Mouse (Mus musculus) neutrophil, adult 5-6 weeks (primary cell): ENCODE results near the gene Olfr211. TPM values are rescaled to one million over a fixed set of nuclear protein-coding genes. Genes with fewer than 3 reads are reported as not detected.
A peak's percentile ranks its signal among the peaks of the same experiment; 100 is the strongest.

Source experiments
- ATAC-seq: fragments of 151-379, 151-347 bp; 2 replicates; pipeline ENCODE4 v1.8.0; 2017; ENCODE audit warnings: mild to moderate bottlenecking, moderate TSS enrichment; ENCODE audit not compliant: insufficient number of reproducible peaks, poor library complexity, low FRiP score, severe bottlenecking; ENCODE audit errors: extremely low read depth
- total RNA-seq: library from RNA; stranded (forward); fragments of 200-1000 nt; gene quantifications from 2 replicates; pipeline ENCODE4 v1.2.3, GENCODE M21; 2017

Olfr211 gene
- total RNA-seq = not detected in 2 replicates

GRCm38 (mm10) chr6:116488791-116489190, at the start of gene Olfr211:
Gene Olfr211 (plus strand): TSS chr6:116489091.
- no peak for ATAC-seq

GRCm38 (mm10) chr6:116439531-116439930, 49.4 kb upstream of the Olfr211 start:
- no peak for ATAC-seq

GRCm38 (mm10) chr6:116440447-116440846, 48.4 kb upstream of the Olfr211 start:
- no peak for ATAC-seq

GRCm38 (mm10) chr6:116440849-116441248, 48.0 kb upstream of the Olfr211 start:
- ATAC-seq = no peak

GRCm38 (mm10) chr6:116455781-116456180, 33.1 kb upstream of the Olfr211 start:
- peak; percentile 72; the same call in 1 of the 2 replicates for ATAC-seq

GRCm38 (mm10) chr6:116456482-116456881, 32.4 kb upstream of the Olfr211 start:
- ATAC-seq = no peak

GRCm38 (mm10) chr6:116458728-116459127, 30.2 kb upstream of the Olfr211 start:
- ATAC-seq = peak; percentile 34; the same call in 1 of the 2 replicates

GRCm38 (mm10) chr6:116459232-116459631, 29.7 kb upstream of the Olfr211 start:
- ATAC-seq = no peak

- ATAC-seq = peak; percentile 36; the same call in 1 of the 2 replicates
These were observed 28.2 kb upstream of the Olfr211 start, which contains the start of gene Alox5 for GRCm38 (mm10) chr6:116460544-116461283. Gene Alox5 (minus strand): TSS chr6:116461178.

- ATAC-seq = peak; percentile 85
These were observed 20.8 kb upstream of the Olfr211 start for GRCm38 (mm10) chr6:116468081-116468480.

GRCm38 (mm10) chr6:116485081-116485480, 3.8 kb upstream of the Olfr211 start:
- no peak for ATAC-seq

GRCm38 (mm10) chr6:116486833-116487232, 2.1 kb upstream of the Olfr211 start:
- no peak for ATAC-seq

- no peak for ATAC-seq
These were observed 4.9 kb downstream of the Olfr211 start for GRCm38 (mm10) chr6:116493742-116494141.

GRCm38 (mm10) chr6:116495960-116496359, 7.1 kb downstream of the Olfr211 start:
- no peak for ATAC-seq

GRCm38 (mm10) chr6:116506302-116507003, 17.6 kb downstream of the Olfr211 start, which contains the start of gene Olfr212:
Gene Olfr212 (plus strand): TSS chr6:116506516.
- 0 out of 2 replicates have a peak, but pooled peaks have one; percentile 26 for ATAC-seq

GRCm38 (mm10) chr6:116514832-116515231, 25.9 kb downstream of the Olfr211 start:
- ATAC-seq = no peak

GRCm38 (mm10) chr6:116538156-116538555, 49.3 kb downstream of the Olfr211 start, which contains the start of gene Olfr213:
Gene Olfr213 (plus strand): TSS chr6:116538456.
- ATAC-seq = no peak

GRCm38 (mm10) chr6:116542500-116542899, 53.6 kb downstream of the Olfr211 start:
- ATAC-seq = no peak
